Comparison of ENCODE assay signal across 16 mouse cellular contexts in genomic region chr5:77156938-77157337, GRCm38 (mm10). TPM values are rescaled to one million over a fixed set of nuclear protein-coding genes. Genes with fewer than 3 reads are reported as not detected.
A peak's percentile ranks its signal among the peaks of the same experiment; 100 is the strongest.
DNase-seq lines count a peak whose midpoint lies in the region; ATAC-seq and TF ChIP-seq lines count a peak whose summit lies in the region.
"Had no signal": no experiment of that assay in that cellular context is flagged by ENCODE, and none has a peak within 500 bp of the region (broad histone marks: within the 10 kb centered on the region; RNA-seq: fewer than 3 reads in every experiment).

No protein-coding gene starts in this region.

- H3K4me1 ChIP-seq in hindbrain, embryonic 14.5 days (replicated peaks; ENCODE audit: control insufficient read depth, insufficient read depth, low read length) = no peaks in the 10 kb centered on the region
- 0 out of 2 replicates have a peak, but pooled peaks cover 2% of the 10 kb centered on the region for H3K4me1 ChIP-seq in hindbrain, embryonic 12.5 days
- H3K4me1 ChIP-seq in lung, postnatal 0 days (ENCODE audit: insufficient read depth, low read depth, low read length) = peaks cover 7% of the 10 kb centered on the region; the same call in 1 of the 2 replicates
- peaks cover 17% of the 10 kb centered on the region for H3K4me1 ChIP-seq in limb, embryonic 15.5 days
- H3K4me1 ChIP-seq in intestine, postnatal 0 days (replicated peaks; ENCODE audit: control insufficient read depth, insufficient read depth, low read length) = no peaks in the 10 kb centered on the region
- H3K4me1 ChIP-seq: intestine, embryonic 15.5 days had no signal

- no peaks in the 10 kb centered on the region for H3K36me3 ChIP-seq in hindbrain, embryonic 14.5 days (replicated peaks; ENCODE audit: control insufficient read depth, insufficient read depth)
- no peaks in the 10 kb centered on the region for H3K36me3 ChIP-seq in hindbrain, embryonic 12.5 days
- no peaks in the 10 kb centered on the region for H3K36me3 ChIP-seq in lung, postnatal 0 days (ENCODE audit: insufficient read depth, low read length)
- no peaks in the 10 kb centered on the region for H3K36me3 ChIP-seq in limb, embryonic 15.5 days
- no peaks in the 10 kb centered on the region for H3K36me3 ChIP-seq in intestine, postnatal 0 days (ENCODE audit: control insufficient read depth, insufficient read depth)
- H3K36me3 ChIP-seq: intestine, embryonic 15.5 days; liver, embryonic 12.5 days; midbrain, embryonic 12.5 days had no signal

- WGBS in hindbrain, embryonic 14.5 days = 69% methylated on average over 5 of the region's 5 CpGs
- 73% methylated on average over 5 of the region's 5 CpGs for WGBS in hindbrain, embryonic 12.5 days
- 54% methylated on average over 5 of the region's 5 CpGs for WGBS in lung, postnatal 0 days
- WGBS in limb, embryonic 15.5 days = 28% methylated on average over 5 of the region's 5 CpGs
- WGBS in intestine, postnatal 0 days = 80% methylated on average over 5 of the region's 5 CpGs

- no peak for TF ChIP-seq EP300 in lung, postnatal 0 days (IDR thresholded peaks at IDR 0.05)

- ATAC-seq in hindbrain, embryonic 14.5 days (ENCODE audit: low FRiP score) = no peak
- ATAC-seq in hindbrain, embryonic 12.5 days (ENCODE audit: low FRiP score) = no peak
- no peak for ATAC-seq in lung, postnatal 0 days
- ATAC-seq in limb, embryonic 15.5 days (ENCODE audit: insufficient number of reproducible peaks, low FRiP score, low TSS enrichment, low read depth) = no peak
- no peak for ATAC-seq in intestine, postnatal 0 days
- ATAC-seq: intestine, embryonic 15.5 days; liver, embryonic 12.5 days had no signal

- TF ChIP-seq POLR2A in brain, embryonic 14.5 days (IDR thresholded peaks at IDR 0.05; ENCODE audit: borderline replicate concordance, extremely low read depth, insufficient read depth, insufficient read length, poor library complexity, severe bottlenecking) = no peak

- no peak overlapping the region for H3K4me2 ChIP-seq in hindbrain, embryonic 14.5 days (replicated peaks)
- no peak overlapping the region for H3K4me2 ChIP-seq in hindbrain, embryonic 12.5 days (replicated peaks)
- H3K4me2 ChIP-seq in lung, postnatal 0 days (replicated peaks; ENCODE audit: low read depth, low read length) = no peak overlapping the region
- H3K4me2 ChIP-seq in limb, embryonic 15.5 days = no peak overlapping the region
- H3K4me2 ChIP-seq in intestine, postnatal 0 days (replicated peaks; ENCODE audit: low read depth) = no peak overlapping the region
- H3K4me2 ChIP-seq: intestine, embryonic 15.5 days; liver, embryonic 12.5 days; midbrain, embryonic 12.5 days had no signal

- peak; percentile 27 for DNase-seq in hindbrain, embryonic 14.5 days (ENCODE audit: low spot score)
- no peak for DNase-seq in lung, postnatal 0 days (ENCODE audit: low spot score)
- DNase-seq in lung, adult 18-20 months = no peak
- peak; percentile 72 for DNase-seq in brain, embryonic 14.5 days (ENCODE audit: low read depth)
- DNase-seq: adrenal gland, postnatal 36 days; heart, adult 11 months; heart, postnatal 10 days; kidney, postnatal 10 days; lung, postnatal 36 days had no signal

- no peak for TF ChIP-seq CTCF in lung, postnatal 0 days (IDR thresholded peaks at IDR 0.05)
- TF ChIP-seq CTCF in brain, embryonic 14.5 days (IDR thresholded peaks at IDR 0.05; ENCODE audit: borderline replicate concordance, extremely low read depth, insufficient read depth, insufficient read length) = no peak
- no peak for TF ChIP-seq CTCF in intestine, postnatal 0 days (IDR thresholded peaks at IDR 0.05; ENCODE audit: low read depth)

- H3K4me3 ChIP-seq in hindbrain, embryonic 14.5 days (replicated peaks; ENCODE audit: low read length) = no peak overlapping the region
- H3K4me3 ChIP-seq in hindbrain, embryonic 12.5 days = no peak overlapping the region
- H3K4me3 ChIP-seq in lung, postnatal 0 days (ENCODE audit: low read depth, low read length) = no peak overlapping the region
- no peak overlapping the region for H3K4me3 ChIP-seq in limb, embryonic 15.5 days
- no peak overlapping the region for H3K4me3 ChIP-seq in intestine, postnatal 0 days (ENCODE audit: low read depth, low read length)
- H3K4me3 ChIP-seq: intestine, embryonic 15.5 days; liver, embryonic 12.5 days; midbrain, embryonic 12.5 days had no signal

- H3K27ac ChIP-seq in hindbrain, embryonic 14.5 days = no peak overlapping the region
- no peak overlapping the region for H3K27ac ChIP-seq in hindbrain, embryonic 12.5 days
- 0 out of 2 replicates have a peak overlapping the region, but pooled peaks have one; percentile 43 for H3K27ac ChIP-seq in lung, postnatal 0 days (ENCODE audit: low read length)
- H3K27ac ChIP-seq in limb, embryonic 15.5 days = peak overlapping the region; percentile 72
- no peak overlapping the region for H3K27ac ChIP-seq in intestine, postnatal 0 days (ENCODE audit: low read depth, low read length)
- H3K27ac ChIP-seq: intestine, embryonic 15.5 days; liver, embryonic 12.5 days; midbrain, embryonic 12.5 days had no signal

- no peaks in the 10 kb centered on the region for H3K9me3 ChIP-seq in hindbrain, embryonic 14.5 days (ENCODE audit: control insufficient read depth, low read length)
- no peaks in the 10 kb centered on the region for H3K9me3 ChIP-seq in hindbrain, embryonic 12.5 days (replicated peaks)
- H3K9me3 ChIP-seq in lung, postnatal 0 days (ENCODE audit: low read length) = no peaks in the 10 kb centered on the region
- no peaks in the 10 kb centered on the region for H3K9me3 ChIP-seq in limb, embryonic 15.5 days
- no peaks in the 10 kb centered on the region for H3K9me3 ChIP-seq in intestine, postnatal 0 days (ENCODE audit: control insufficient read depth)
- H3K9me3 ChIP-seq: intestine, embryonic 15.5 days; liver, embryonic 12.5 days; midbrain, embryonic 12.5 days had no signal

- no peak overlapping the region for H3K9ac ChIP-seq in hindbrain, embryonic 14.5 days
- H3K9ac ChIP-seq in hindbrain, embryonic 12.5 days = no peak overlapping the region
- H3K9ac ChIP-seq in lung, postnatal 0 days (replicated peaks; ENCODE audit: low read depth) = no peak overlapping the region
- H3K9ac ChIP-seq in limb, embryonic 15.5 days = no peak overlapping the region
- no peak overlapping the region for H3K9ac ChIP-seq in intestine, postnatal 0 days (ENCODE audit: low read depth, low read length)
- H3K9ac ChIP-seq: intestine, embryonic 15.5 days; liver, embryonic 12.5 days; midbrain, embryonic 12.5 days had no signal

- H3K27me3 ChIP-seq in hindbrain, embryonic 14.5 days (ENCODE audit: control insufficient read depth, insufficient read depth, low read length) = no peaks in the 10 kb centered on the region
- no peaks in the 10 kb centered on the region for H3K27me3 ChIP-seq in hindbrain, embryonic 12.5 days
- no peaks in the 10 kb centered on the region for H3K27me3 ChIP-seq in lung, postnatal 0 days (replicated peaks; ENCODE audit: insufficient read depth, low read length)
- H3K27me3 ChIP-seq in limb, embryonic 15.5 days = no peaks in the 10 kb centered on the region
- H3K27me3 ChIP-seq in intestine, postnatal 0 days (replicated peaks; ENCODE audit: control insufficient read depth, insufficient read depth, low read length) = no peaks in the 10 kb centered on the region
- H3K27me3 ChIP-seq: intestine, embryonic 15.5 days had no signal

RNA-seq across cellular contexts. Expression of gene Hopx, which starts 42.0 kb away (rescaled TPM):
- 8.4 and 11.3 TPM in 2 replicates for polyA plus RNA-seq in hindbrain, embryonic 14.5 days (2014; fragmentation: Nextera tagmentation; extraction: Ambion mirVana)
- polyA plus RNA-seq in hindbrain, embryonic 12.5 days (2016; fragmentation: Nextera tagmentation; extraction: Ambion mirVana) = 1.6 and 2.8 TPM in 2 replicates
- polyA plus RNA-seq in lung, postnatal 0 days (2015; fragmentation: Nextera tagmentation; extraction: Ambion mirVana) = 49.0 and 49.5 TPM in 2 replicates
- 22.5 and 28.1 TPM in 2 replicates for polyA plus RNA-seq in brain, embryonic 14.5 days (2012; rRNA removed)
- 5.5 and 6.0 TPM in 2 replicates for polyA plus RNA-seq in limb, embryonic 15.5 days (2015; fragmentation: Nextera tagmentation; extraction: Ambion mirVana)
- 10.5 and 12.0 TPM in 2 replicates for polyA plus RNA-seq in intestine, postnatal 0 days (2015; fragmentation: Nextera tagmentation; extraction: Ambion mirVana)
- polyA plus RNA-seq: liver, embryonic 12.5 days; midbrain, embryonic 12.5 days had no signal

RNA-seq across cellular contexts. Expression of gene Spink2, which starts 54.3 kb away (rescaled TPM):
- polyA plus RNA-seq in hindbrain, embryonic 14.5 days (2014; fragmentation: Nextera tagmentation; extraction: Ambion mirVana) = 1.8 and 2.0 TPM in 2 replicates
- 1.5 TPM in 2 replicates for polyA plus RNA-seq in hindbrain, embryonic 12.5 days (2016; fragmentation: Nextera tagmentation; extraction: Ambion mirVana)
- 5.2 and 8.5 TPM in 2 replicates for polyA plus RNA-seq in lung, postnatal 0 days (2015; fragmentation: Nextera tagmentation; extraction: Ambion mirVana)
- 0.26 and 0.74 TPM in 2 replicates for polyA plus RNA-seq in brain, embryonic 14.5 days (2012; rRNA removed)
- 6.2 and 6.7 TPM in 2 replicates for polyA plus RNA-seq in limb, embryonic 15.5 days (2015; fragmentation: Nextera tagmentation; extraction: Ambion mirVana)
- 1.3 and 1.4 TPM in 2 replicates for polyA plus RNA-seq in intestine, postnatal 0 days (2015; fragmentation: Nextera tagmentation; extraction: Ambion mirVana)
- polyA plus RNA-seq: cortical plate, adult 2 months; liver, embryonic 12.5 days; midbrain, embryonic 12.5 days had no signal

Comparison
In these comparisons a context has a peak if more than half of its experiments do, and no peak if none do; other contexts are left out.
1. DNase-seq: peak in hindbrain, embryonic 14.5 days (single experiment) and brain, embryonic 14.5 days (single experiment); none in lung, postnatal 0 days (single experiment) and lung, adult 18-20 months (0 of 2).
2. H3K27ac ChIP-seq: peak in lung, postnatal 0 days (single experiment) and limb, embryonic 15.5 days (single experiment); none in hindbrain, embryonic 14.5 days (single experiment), hindbrain, embryonic 12.5 days (single experiment) and intestine, postnatal 0 days (single experiment).